17 mouse cellular contexts compared by ENCODE assay signal in the genomic region with DNA sequence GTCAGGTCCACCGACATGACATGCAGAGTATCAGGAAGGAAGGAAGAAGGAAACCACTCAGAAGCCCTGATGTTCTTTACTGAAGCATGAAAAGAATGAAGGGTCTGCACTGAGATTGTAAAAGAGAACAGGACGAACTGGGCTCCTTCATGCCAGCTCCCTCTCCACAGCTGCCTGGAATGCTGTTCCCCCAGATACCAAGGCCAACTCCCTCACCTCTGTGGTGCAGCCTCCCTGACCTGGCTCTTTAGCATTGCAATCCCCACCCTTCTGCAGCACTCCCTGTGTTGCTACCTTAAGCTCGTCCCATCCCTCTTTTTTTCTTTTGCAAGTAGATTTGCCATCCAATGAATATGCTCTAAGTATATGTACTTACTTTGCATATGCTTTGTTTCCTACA. TPM values are rescaled to one million over a fixed set of nuclear protein-coding genes. Genes with fewer than 3 reads are reported as not detected.
DNase-seq lines count a peak whose midpoint lies in the region; ATAC-seq and TF ChIP-seq lines count a peak whose summit lies in the region.
"Had no signal": no experiment of that assay in that cellular context is flagged by ENCODE, and none has a peak within 500 bp of the region (broad histone marks: within the 10 kb centered on the region; RNA-seq: fewer than 3 reads in every experiment).

No protein-coding gene starts in this region.

- TF ChIP-seq CTCF in stomach, postnatal 0 days (IDR thresholded peaks at IDR 0.05; ENCODE audit: low read depth), result no peak
- no peak for TF ChIP-seq CTCF in layer of hippocampus, adult 2 months (conservative IDR thresholded peaks at IDR 0.05)

- H3K9me3 ChIP-seq in heart, embryonic 16.5 days (replicated peaks; ENCODE audit: control insufficient read depth, low read length), result peaks cover 7% of the 10 kb centered on the region; the same call in 1 of the 2 replicates
- H3K9me3 ChIP-seq in liver, embryonic 12.5 days (replicated peaks), result peaks cover 5% of the 10 kb centered on the region
- no peaks in the 10 kb centered on the region; the same call in 1 of the 2 replicates for H3K9me3 ChIP-seq in lung, embryonic 15.5 days
- H3K9me3 ChIP-seq in stomach, postnatal 0 days (ENCODE audit: control insufficient read depth, low read length), result no peaks in the 10 kb centered on the region
- H3K9me3 ChIP-seq in hindbrain, embryonic 11.5 days (ENCODE audit: control insufficient read depth, low read length), result no peaks in the 10 kb centered on the region
- H3K9me3 ChIP-seq: neural tube, embryonic 15.5 days had no signal

- 0 out of 2 replicates have a peak overlapping the region, but pooled peaks have one; percentile 11 for H3K27ac ChIP-seq in heart, embryonic 16.5 days (ENCODE audit: low read length)
- H3K27ac ChIP-seq in liver, embryonic 12.5 days, result peak overlapping the region; percentile 94
- H3K27ac ChIP-seq in lung, embryonic 15.5 days, result peak overlapping the region; percentile 70
- peak overlapping the region; percentile 70; the same call in 1 of the 2 replicates for H3K27ac ChIP-seq in stomach, postnatal 0 days (replicated peaks)
- no peak overlapping the region for H3K27ac ChIP-seq in hindbrain, embryonic 11.5 days (ENCODE audit: low read depth, low read length)
- H3K27ac ChIP-seq in layer of hippocampus, adult 2 months, result no peak overlapping the region
- H3K27ac ChIP-seq: hindbrain, embryonic 10.5 days; midbrain, embryonic 12.5 days; neural tube, embryonic 15.5 days had no signal

- no peak for ATAC-seq in heart, embryonic 16.5 days (replicated peaks; ENCODE audit: extremely low read depth, insufficient read depth, low FRiP score)
- no peak for ATAC-seq in liver, embryonic 12.5 days
- ATAC-seq in lung, embryonic 15.5 days (ENCODE audit: borderline replicate concordance, extremely low read depth, low FRiP score, low TSS enrichment), result peak; percentile 78; the same call in 1 of the 2 replicates
- no peak for ATAC-seq in stomach, postnatal 0 days (ENCODE audit: low FRiP score, low TSS enrichment)
- ATAC-seq in hindbrain, embryonic 11.5 days (ENCODE audit: low FRiP score), result no peak
- ATAC-seq: inflammation-experienced regulatory T-cells, adult 6 months had no signal

- H3K9ac ChIP-seq in heart, embryonic 16.5 days (ENCODE audit: low read length), result no peak overlapping the region
- no peak overlapping the region for H3K9ac ChIP-seq in liver, embryonic 12.5 days
- no peak overlapping the region for H3K9ac ChIP-seq in lung, embryonic 15.5 days
- no peak overlapping the region for H3K9ac ChIP-seq in stomach, postnatal 0 days (ENCODE audit: low read length)
- H3K9ac ChIP-seq in hindbrain, embryonic 11.5 days (ENCODE audit: low read depth, low read length), result no peak overlapping the region
- H3K9ac ChIP-seq: midbrain, embryonic 12.5 days; neural tube, embryonic 15.5 days had no signal

- intact Hi-C loops in heart, postnatal 14 days (cut with DNase I), result no loop called here

- no peak for TF ChIP-seq EP300 in stomach, postnatal 0 days (optimal IDR thresholded peaks at IDR 0.05)

- WGBS in heart, embryonic 16.5 days, result 46% methylated on average over 3 of the region's 3 CpGs
- 49% methylated on average over 3 of the region's 3 CpGs for WGBS in liver, embryonic 12.5 days (ENCODE audit: insufficient replicate concordance)
- 45% methylated on average over 3 of the region's 3 CpGs for WGBS in lung, embryonic 15.5 days
- WGBS in stomach, postnatal 0 days, result 44% methylated on average over 3 of the region's 3 CpGs
- 75% methylated on average over 3 of the region's 3 CpGs for WGBS in hindbrain, embryonic 11.5 days

- no peak overlapping the region for H3K4me3 ChIP-seq in heart, embryonic 16.5 days (ENCODE audit: low read length)
- no peak overlapping the region for H3K4me3 ChIP-seq in liver, embryonic 12.5 days
- no peak overlapping the region for H3K4me3 ChIP-seq in lung, embryonic 15.5 days
- H3K4me3 ChIP-seq in stomach, postnatal 0 days (ENCODE audit: low read depth, low read length), result no peak overlapping the region
- H3K4me3 ChIP-seq in hindbrain, embryonic 11.5 days (ENCODE audit: low read depth, low read length), result no peak overlapping the region
- no peak overlapping the region for H3K4me3 ChIP-seq in layer of hippocampus, adult 2 months
- H3K4me3 ChIP-seq: hindbrain, embryonic 10.5 days; midbrain, embryonic 12.5 days; neural tube, embryonic 15.5 days had no signal

- no peaks in the 10 kb centered on the region for H3K36me3 ChIP-seq in heart, embryonic 16.5 days (ENCODE audit: control insufficient read depth, insufficient read depth)
- no peaks in the 10 kb centered on the region for H3K36me3 ChIP-seq in liver, embryonic 12.5 days
- H3K36me3 ChIP-seq in lung, embryonic 15.5 days, result no peaks in the 10 kb centered on the region
- no peaks in the 10 kb centered on the region for H3K36me3 ChIP-seq in stomach, postnatal 0 days (ENCODE audit: control insufficient read depth, insufficient read depth, low read length)
- H3K36me3 ChIP-seq in hindbrain, embryonic 11.5 days (ENCODE audit: control insufficient read depth, insufficient read depth, low read length), result no peaks in the 10 kb centered on the region
- H3K36me3 ChIP-seq: hindbrain, embryonic 10.5 days; midbrain, embryonic 12.5 days; neural tube, embryonic 15.5 days had no signal

- no peak overlapping the region for H3K4me2 ChIP-seq in heart, embryonic 16.5 days (ENCODE audit: low read depth, low read length)
- peak overlapping the region; percentile 58 for H3K4me2 ChIP-seq in liver, embryonic 12.5 days
- H3K4me2 ChIP-seq in lung, embryonic 15.5 days, result no peak overlapping the region
- no peak overlapping the region for H3K4me2 ChIP-seq in stomach, postnatal 0 days (replicated peaks; ENCODE audit: low read depth)
- no peak overlapping the region for H3K4me2 ChIP-seq in hindbrain, embryonic 11.5 days (replicated peaks; ENCODE audit: low read depth, low read length)
- H3K4me2 ChIP-seq: midbrain, embryonic 12.5 days; neural tube, embryonic 15.5 days had no signal

- H3K4me1 ChIP-seq in heart, embryonic 16.5 days (ENCODE audit: control insufficient read depth, insufficient read depth, low read length), result peaks cover 21% of the 10 kb centered on the region
- H3K4me1 ChIP-seq in liver, embryonic 12.5 days, result peaks cover 52% of the 10 kb centered on the region
- H3K4me1 ChIP-seq in lung, embryonic 15.5 days, result peaks cover 20% of the 10 kb centered on the region
- no peaks in the 10 kb centered on the region for H3K4me1 ChIP-seq in stomach, postnatal 0 days (replicated peaks; ENCODE audit: control insufficient read depth, insufficient read depth)
- peaks cover 4% of the 10 kb centered on the region; the same call in 1 of the 2 replicates for H3K4me1 ChIP-seq in hindbrain, embryonic 11.5 days (replicated peaks; ENCODE audit: control insufficient read depth, insufficient read depth, low read length)

- DNase-seq in heart, postnatal 14 days, result no peak
- DNase-seq in stomach, postnatal 0 days (ENCODE audit: low spot score), result peak; percentile 43
- DNase-seq in hindbrain, embryonic 11.5 days (ENCODE audit: low spot score), result no peak
- DNase-seq in layer of hippocampus, adult 2 months (ENCODE audit: low spot score in 2 of 2), result no peak
- DNase-seq: adrenal gland, postnatal 10 days; cerebellum, adult 9-11 months; embryo, embryonic 11 days; gastrocnemius, postnatal 10 days; kidney, postnatal 10 days; thymus, postnatal 14 days had no signal

- H3K27me3 ChIP-seq in heart, embryonic 16.5 days (ENCODE audit: control insufficient read depth, insufficient read depth, low read length), result no peaks in the 10 kb centered on the region
- 0 out of 2 replicates have a peak, but pooled peaks cover 10% of the 10 kb centered on the region for H3K27me3 ChIP-seq in liver, embryonic 12.5 days (replicated peaks)
- no peaks in the 10 kb centered on the region for H3K27me3 ChIP-seq in lung, embryonic 15.5 days
- no peaks in the 10 kb centered on the region for H3K27me3 ChIP-seq in stomach, postnatal 0 days (ENCODE audit: control insufficient read depth, insufficient read depth, low read length)
- H3K27me3 ChIP-seq in hindbrain, embryonic 11.5 days (ENCODE audit: control insufficient read depth, insufficient read depth, low read length), result no peaks in the 10 kb centered on the region
- H3K27me3 ChIP-seq: neural tube, embryonic 15.5 days had no signal

RNA-seq across cellular contexts. Expression of gene Echdc3, which starts 52.3 kb away (rescaled TPM):
- polyA plus RNA-seq in heart, embryonic 16.5 days (2015; fragmentation: Nextera tagmentation; extraction: Ambion mirVana), result 11.3 and 11.8 TPM in 2 replicates
- 10 to 100 TPM; 16.3 to 17.0 TPM for total RNA-seq in heart, postnatal 14 days (2021)
- polyA plus RNA-seq in liver, embryonic 12.5 days (2016; fragmentation: Nextera tagmentation; extraction: Ambion mirVana), result 4.7 and 4.8 TPM in 2 replicates
- polyA plus RNA-seq in lung, embryonic 15.5 days (2015; fragmentation: Nextera tagmentation; extraction: Ambion mirVana), result 9.6 and 9.7 TPM in 2 replicates
- 8.1 and 9.1 TPM in 2 replicates for polyA plus RNA-seq in stomach, postnatal 0 days (2015; fragmentation: Nextera tagmentation; extraction: Ambion mirVana)
- polyA plus RNA-seq in hindbrain, embryonic 11.5 days (2014; fragmentation: Nextera tagmentation; extraction: Ambion mirVana), result 2.4 and 2.6 TPM in 2 replicates
- under 1 TPM; 0.69 to 0.72 TPM for total RNA-seq in layer of hippocampus, adult 2 months (2021)
- polyA plus RNA-seq: inflammation-experienced regulatory T-cells, adult 6 months had no signal

RNA-seq across cellular contexts. Expression of gene Usp6nl, which starts 57.4 kb away (rescaled TPM):
- polyA plus RNA-seq in heart, embryonic 16.5 days (2015; fragmentation: Nextera tagmentation; extraction: Ambion mirVana), result 4.5 and 5.5 TPM in 2 replicates
- total RNA-seq in heart, postnatal 14 days (2021), result 1 to 10 TPM; 8.5 to 9.1 TPM
- 7.7 and 7.9 TPM in 2 replicates for polyA plus RNA-seq in liver, embryonic 12.5 days (2016; fragmentation: Nextera tagmentation; extraction: Ambion mirVana)
- polyA plus RNA-seq in lung, embryonic 15.5 days (2015; fragmentation: Nextera tagmentation; extraction: Ambion mirVana), result 12.4 and 13.0 TPM in 2 replicates
- 7.4 and 8.9 TPM in 2 replicates for polyA plus RNA-seq in stomach, postnatal 0 days (2015; fragmentation: Nextera tagmentation; extraction: Ambion mirVana)
- polyA plus RNA-seq in hindbrain, embryonic 11.5 days (2014; fragmentation: Nextera tagmentation; extraction: Ambion mirVana), result 12.9 and 15.8 TPM in 2 replicates
- total RNA-seq in layer of hippocampus, adult 2 months (2021), result 10 to 100 TPM; 13.1 to 13.5 TPM

Comparison
In these comparisons a context has a peak if more than half of its experiments do, and no peak if none do; other contexts are left out.
1. H3K27ac ChIP-seq: peak in heart, embryonic 16.5 days (single experiment), liver, embryonic 12.5 days (single experiment), lung, embryonic 15.5 days (single experiment) and stomach, postnatal 0 days (single experiment); none in hindbrain, embryonic 11.5 days (single experiment) and layer of hippocampus, adult 2 months (single experiment).